Mouse (Mus musculus) lung, embryonic 14.5 days (tissue): Measurements from ENCODE around the gene Hivep3. TPM values are rescaled to one million over a fixed set of nuclear protein-coding genes. Genes with fewer than 3 reads are reported as not detected.

Experiments
- ATAC-seq: fragments of 200-750 bp; cut with Nextera tagmentation; 2 replicates; pipeline ENCODE4 v1.8.0; 2017; ENCODE audit warnings: mild to moderate bottlenecking, moderate TSS enrichment, moderate library complexity; ENCODE audit not compliant: insufficient read depth
- DNase-seq: peaks from one replicate; pipeline ENCODE4 v3.0.0-alpha.2; 2015
- H3K27ac ChIP-seq: fragments of 300-500 bp; sonication (generic); 2 replicates; pipeline ENCODE4 v1.5.1; 2014; ENCODE audit warnings: low read depth, mild to moderate bottlenecking, moderate library complexity
- H3K27me3 ChIP-seq: fragments of 300-500 bp; sonication (generic); 2 replicates; pipeline ENCODE4 v1.6.1; 2014; ENCODE audit warnings: low read length, control low read depth; ENCODE audit not compliant: insufficient read depth
- H3K36me3 ChIP-seq: fragments of 300-500 bp; sonication (generic); 2 replicates; pipeline ENCODE4 v1.6.1; 2014; ENCODE audit warnings: control low read depth; ENCODE audit not compliant: insufficient read depth
- H3K4me1 ChIP-seq: fragments of 300-500 bp; sonication (generic); 2 replicates; pipeline ENCODE4 v1.6.1; 2014; ENCODE audit warnings: antibody characterized with exemption, control low read depth; ENCODE audit not compliant: insufficient read depth
- H3K4me2 ChIP-seq: fragments of 300-500 bp; sonication (generic); 2 replicates; pipeline ENCODE4 v1.6.1; 2014; ENCODE audit warnings: mild to moderate bottlenecking
- H3K4me3 ChIP-seq: fragments of 300-500 bp; sonication (generic); 2 replicates; pipeline ENCODE4 v1.5.1; 2014; ENCODE audit warnings: low read depth, low read length
- H3K9ac ChIP-seq: fragments of 300-500 bp; sonication (generic); 2 replicates; pipeline ENCODE4 v1.6.1; 2014
- H3K9me3 ChIP-seq: fragments of 300-500 bp; sonication (generic); 2 replicates; pipeline ENCODE4 v1.6.1; 2016; ENCODE audit warnings: low read depth, low read length, control low read depth
- CTCF ChIP-seq: IDR thresholded peaks from 2 replicates; pipeline ENCODE4 v1.5.1; 2016; ENCODE audit warnings: antibody characterized with exemption, low read depth
- WGBS: fragments of 180-500 bp; shearing (Covaris S2); extraction: QIAGEN DNeasy Blood & Tissue Kit; methylation state at CpG from one replicate; pipeline ENCODE4 v1.1.7; 2014; 5-methylcytosine and 5-hydroxymethylcytosine counted together
- polyA plus RNA-seq: library from polyadenylated mRNA; unstranded; fragments of >200 nt; fragmentation: Nextera tagmentation; extraction: Ambion mirVana; gene quantifications from 2 replicates; pipeline ENCODE4 v1.2.1, GENCODE M21; 2014

Gene Hivep3
- polyA plus RNA-seq, 1 experiment from 2014 or later, result 22.0 TPM

- ATAC-seq (peak; percentile 71; the same call in 1 of the 2 replicates), DNase-seq (peak; percentile 68)
- Histone ChIP-seq H3K9ac (no peak overlapping the region), H3K9me3 (no peaks in the 10 kb centered on the region), H3K4me2 (no peak overlapping the region), H3K27me3 (no peaks in the 10 kb centered on the region), H3K4me3 (no peak overlapping the region), H3K27ac (peak overlapping the region; percentile 13; the same call in 1 of the 2 replicates), H3K36me3 (no peaks in the 10 kb centered on the region), H3K4me1 (no peaks in the 10 kb centered on the region)
- no peak for TF ChIP-seq CTCF
- WGBS, result 77% methylated on average over 1 of the region's 1 CpGs
Measured at GRCm38 (mm10) chr4:120091997-120092783, 358.6 kb downstream of the Hivep3 start.

GRCm38 (mm10) chr4:120096935-120097334 is 363.4 kb downstream of the Hivep3 start:
- Histone ChIP-seq H3K27ac (no peak overlapping the region), H3K9me3 (0 out of 2 replicates have a peak, but pooled peaks cover 3% of the 10 kb centered on the region), H3K36me3 (no peaks in the 10 kb centered on the region), H3K9ac (no peak overlapping the region), H3K4me1 (no peaks in the 10 kb centered on the region), H3K27me3 (no peaks in the 10 kb centered on the region), H3K4me3 (no peak overlapping the region), H3K4me2 (no peak overlapping the region)
- TF ChIP-seq CTCF, result no peak
- ATAC-seq, result no peak
- WGBS, result 85% methylated on average over 19 of the region's 19 CpGs
- DNase-seq, result no peak

- Histone ChIP-seq H3K9ac (no peak overlapping the region), H3K27me3 (no peaks in the 10 kb centered on the region), H3K4me1 (no peaks in the 10 kb centered on the region), H3K27ac (no peak overlapping the region), H3K4me3 (no peak overlapping the region), H3K36me3 (no peaks in the 10 kb centered on the region), H3K9me3 (0 out of 2 replicates have a peak, but pooled peaks cover 3% of the 10 kb centered on the region), H3K4me2 (no peak overlapping the region)
- no peak for ATAC-seq
- no peak for DNase-seq
- TF ChIP-seq CTCF, result no peak
Measured at GRCm38 (mm10) chr4:120101186-120101585, 367.6 kb downstream of the Hivep3 start.

- WGBS, result 52% methylated on average over 5 of the region's 5 CpGs
- Histone ChIP-seq H3K27me3 (no peaks in the 10 kb centered on the region), H3K36me3 (no peaks in the 10 kb centered on the region), H3K4me3 (no peak overlapping the region), H3K27ac (no peak overlapping the region), H3K9ac (no peak overlapping the region), H3K4me2 (no peak overlapping the region), H3K4me1 (no peaks in the 10 kb centered on the region), H3K9me3 (no peaks in the 10 kb centered on the region)
- DNase-seq (peak; percentile 79), ATAC-seq (0 out of 2 replicates have a peak, but pooled peaks have one; percentile 41)
- TF ChIP-seq CTCF, result peak; percentile 83
Measured at GRCm38 (mm10) chr4:120104599-120104998, 371.0 kb downstream of the Hivep3 start.

GRCm38 (mm10) chr4:120106362-120106761 is 372.8 kb downstream of the Hivep3 start:
- WGBS, result 87% methylated on average over 3 of the region's 3 CpGs
- H3K27me3 ChIP-seq, result no peaks in the 10 kb centered on the region
- no peak overlapping the region for H3K4me3 ChIP-seq
- no peak overlapping the region for H3K4me2 ChIP-seq
- ATAC-seq (no peak), DNase-seq (no peak)
- H3K4me1 ChIP-seq, result no peaks in the 10 kb centered on the region
- TF ChIP-seq CTCF, result no peak
- H3K27ac ChIP-seq, result no peak overlapping the region
- H3K9ac ChIP-seq, result no peak overlapping the region
- H3K9me3 ChIP-seq, result no peaks in the 10 kb centered on the region
- no peaks in the 10 kb centered on the region for H3K36me3 ChIP-seq

- H3K4me1 ChIP-seq, result no peaks in the 10 kb centered on the region
- H3K36me3 ChIP-seq, result no peaks in the 10 kb centered on the region
- TF ChIP-seq CTCF, result no peak
- no peak for DNase-seq
- H3K27me3 ChIP-seq, result no peaks in the 10 kb centered on the region
- H3K9me3 ChIP-seq, result no peaks in the 10 kb centered on the region
- no peak overlapping the region for H3K4me2 ChIP-seq
- H3K27ac ChIP-seq, result no peak overlapping the region
- no peak overlapping the region for H3K9ac ChIP-seq
- H3K4me3 ChIP-seq, result no peak overlapping the region
- 58% methylated on average over 8 of the region's 8 CpGs for WGBS
- ATAC-seq, result no peak
Measured at GRCm38 (mm10) chr4:120107787-120108186, 374.2 kb downstream of the Hivep3 start.

- no peak for TF ChIP-seq CTCF
- 75% methylated on average over 3 of the region's 3 CpGs for WGBS
- H3K4me2 ChIP-seq, result no peak overlapping the region
- no peak overlapping the region for H3K9ac ChIP-seq
- no peaks in the 10 kb centered on the region for H3K4me1 ChIP-seq
- no peak overlapping the region for H3K27ac ChIP-seq
- DNase-seq (no peak), ATAC-seq (no peak)
- H3K36me3 ChIP-seq, result no peaks in the 10 kb centered on the region
- H3K4me3 ChIP-seq, result no peak overlapping the region
- no peaks in the 10 kb centered on the region for H3K27me3 ChIP-seq
- no peaks in the 10 kb centered on the region for H3K9me3 ChIP-seq
Measured at GRCm38 (mm10) chr4:120115516-120115915, 381.9 kb downstream of the Hivep3 start.
